Mouse (Mus musculus) spleen, adult 18-20 months (tissue): ENCODE results near the gene Col23a1.

Experiments
- DNase-seq, 2 experiments: peaks; one replicate each; pipeline ENCODE4 v3.0.0; 2022; ENCODE audit warnings: mixed read lengths in 2 of 2

The Col23a1 gene

GRCm38 (mm10) chr11:51442599-51442998 is 152.9 kb downstream of the Col23a1 start:
- DNase-seq: no peak

GRCm38 (mm10) chr11:51443818-51444217 is 154.1 kb downstream of the Col23a1 start:
- DNase-seq: no peak

- DNase-seq: no peak
Observed at GRCm38 (mm10) chr11:51444649-51445048, 154.9 kb downstream of the Col23a1 start.

- DNase-seq: peak in 1 of 2 experiments; percentile 16
Observed at GRCm38 (mm10) chr11:51446711-51447425, 157.1 kb downstream of the Col23a1 start.

- no peak for DNase-seq
Observed at GRCm38 (mm10) chr11:51448256-51448655, 158.5 kb downstream of the Col23a1 start.

GRCm38 (mm10) chr11:51448680-51449079 is 159.0 kb downstream of the Col23a1 start:
- DNase-seq: no peak

GRCm38 (mm10) chr11:51449881-51450280 is 160.2 kb downstream of the Col23a1 start:
- no peak for DNase-seq

GRCm38 (mm10) chr11:51451281-51451680 is 161.6 kb downstream of the Col23a1 start:
- DNase-seq: no peak

- no peak for DNase-seq
Observed at GRCm38 (mm10) chr11:51451925-51452324, 162.2 kb downstream of the Col23a1 start.

- no peak for DNase-seq
Observed at GRCm38 (mm10) chr11:51453742-51454141, 164.0 kb downstream of the Col23a1 start.

GRCm38 (mm10) chr11:51455501-51455900 is 165.8 kb downstream of the Col23a1 start:
- DNase-seq: no peak

GRCm38 (mm10) chr11:51457624-51458023 is 167.9 kb downstream of the Col23a1 start:
- DNase-seq: no peak

- DNase-seq: no peak
Observed at GRCm38 (mm10) chr11:51458649-51459048, 168.9 kb downstream of the Col23a1 start.

- DNase-seq: no peak
Observed at GRCm38 (mm10) chr11:51459569-51460043, 169.9 kb downstream of the Col23a1 start.

- no peak for DNase-seq
Observed at GRCm38 (mm10) chr11:51468737-51469136, 179.0 kb downstream of the Col23a1 start.

GRCm38 (mm10) chr11:51469341-51469831 is 179.7 kb downstream of the Col23a1 start:
- DNase-seq: no peak

GRCm38 (mm10) chr11:51470383-51471144 is 180.8 kb downstream of the Col23a1 start:
- no peak for DNase-seq

GRCm38 (mm10) chr11:51473686-51474085 is 184.0 kb downstream of the Col23a1 start:
- DNase-seq: no peak

- no peak for DNase-seq
Observed at GRCm38 (mm10) chr11:51476543-51476942, 186.8 kb downstream of the Col23a1 start.

- no peak for DNase-seq
Observed at GRCm38 (mm10) chr11:51477571-51477970, 187.9 kb downstream of the Col23a1 start.

GRCm38 (mm10) chr11:51482251-51482650 is 192.5 kb downstream of the Col23a1 start:
- DNase-seq: no peak

- no peak for DNase-seq
Observed at GRCm38 (mm10) chr11:51485051-51485521, 195.4 kb downstream of the Col23a1 start.

GRCm38 (mm10) chr11:51485775-51486464 is 196.2 kb downstream of the Col23a1 start:
- no peak for DNase-seq
